Mouse (Mus musculus): ENCODE measurements around the gene Gm3248.
"Not testable (repeated sequence)": the region's sequence is repeated elsewhere in the genome, so short reads cannot be mapped to it uniquely, and the experiment has no call there.

DNA sequence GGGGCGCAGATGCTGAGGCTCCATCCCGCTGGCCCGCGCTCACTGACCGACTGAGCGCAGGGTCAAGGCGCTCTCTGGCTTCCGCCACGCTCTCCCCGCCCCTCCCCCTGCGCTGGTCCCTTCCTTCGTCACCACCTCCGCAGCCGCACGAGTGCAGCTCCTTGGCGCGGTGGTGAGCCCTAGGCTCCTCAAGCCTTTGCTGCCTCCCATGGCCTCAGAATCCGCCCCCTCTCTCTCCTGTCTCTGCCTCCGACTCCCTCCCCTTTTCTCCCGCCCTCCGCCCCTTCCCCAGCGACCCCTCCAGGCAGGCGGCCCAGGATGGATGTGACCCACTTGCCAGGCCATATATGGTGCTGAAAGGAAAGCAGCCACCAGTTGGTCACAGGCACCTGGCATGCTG lies at the start of gene Gm3248:
- not testable (repeated sequence) for TF ChIP-seq CTCF, POLR2A (IDR thresholded peaks at IDR 0.05; ENCODE audit: insufficient read depth, low read depth, low read length)

Measured in olfactory bulb, adult 2 months (tissue).